Mouse (Mus musculus): ENCODE results near the gene Olfr1454. TPM values are rescaled to one million over a fixed set of nuclear protein-coding genes. Genes with fewer than 3 reads are reported as not detected.

The Olfr1454 gene
- not detected for polyA plus RNA-seq (2017; shearing (Covaris generic))

DNA sequence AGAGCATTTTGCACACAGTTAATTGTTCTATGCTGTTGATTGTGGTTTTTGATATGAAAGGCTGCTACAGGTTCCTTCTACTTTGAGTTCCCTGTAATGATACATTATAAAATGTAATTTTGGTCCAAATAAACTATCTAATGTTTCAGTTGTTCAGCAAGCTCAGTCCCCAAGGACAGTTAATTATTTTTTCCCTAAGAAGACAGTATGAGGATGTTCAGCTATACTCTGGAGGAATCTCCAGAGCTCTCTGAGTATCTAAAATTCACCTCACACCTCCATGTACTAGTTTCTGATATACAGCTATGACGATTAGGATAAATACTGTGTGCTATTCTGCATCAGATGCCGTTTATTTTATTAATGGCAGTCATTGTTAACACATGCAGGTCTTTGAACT lies at the start of gene Olfr1454:
TSS of gene Olfr1454 (plus strand) at position 301 of the 400 bp plus-strand sequence.

GRCm38 (mm10) chr19:13028227-13028626 lies 32.2 kb upstream of the Olfr1454 start, which contains the start of gene Olfr1453:
TSS of gene Olfr1453 (minus strand) at chr19:13028327.

GRCm38 (mm10) chr19:13097791-13098190 lies 37.4 kb downstream of the Olfr1454 start, which contains the start of gene Olfr1457:
TSS of gene Olfr1457 (minus strand) at chr19:13097891.

GRCm38 (mm10) chr19:13106675-13107074 lies 46.3 kb downstream of the Olfr1454 start, which contains the start of gene Olfr1458:
TSS of gene Olfr1458 (minus strand) at chr19:13106775.

Other genes with a start within 250 kb of the Olfr1454 start
- gene Gm5244, start 213.9 kb upstream of the Olfr1454 start, polyA plus RNA-seq (2017; shearing (Covaris generic)): not detected
- not detected for gene Olfr1444, start 203.3 kb upstream of the Olfr1454 start, polyA plus RNA-seq (2017; shearing (Covaris generic))
- not detected for gene Olfr1445, start 176.8 kb upstream of the Olfr1454 start, polyA plus RNA-seq (2017; shearing (Covaris generic))
- gene Olfr1446, start 167.1 kb upstream of the Olfr1454 start, polyA plus RNA-seq (2017; shearing (Covaris generic)): 0.37 TPM
- not detected for gene Olfr1447, start 156.9 kb upstream of the Olfr1454 start, polyA plus RNA-seq (2017; shearing (Covaris generic))
- 0.10 TPM for gene Olfr1448, start 136.2 kb upstream of the Olfr1454 start, polyA plus RNA-seq (2017; shearing (Covaris generic))
- gene Olfr1449, start 129.8 kb upstream of the Olfr1454 start, polyA plus RNA-seq (2017; shearing (Covaris generic)): not detected
- gene Olfr1450, start 110.4 kb upstream of the Olfr1454 start, polyA plus RNA-seq (2017; shearing (Covaris generic)): not detected
- gene Olfr1451, start 65.6 kb upstream of the Olfr1454 start, polyA plus RNA-seq (2017; shearing (Covaris generic)): 0.37 TPM
- not detected for gene Olfr1453, start 32.3 kb upstream of the Olfr1454 start, polyA plus RNA-seq (2017; shearing (Covaris generic))
- gene Olfr1457, start 37.3 kb downstream of the Olfr1454 start, polyA plus RNA-seq (2017; shearing (Covaris generic)): 0.83 TPM
- not detected for gene Olfr1458, start 46.2 kb downstream of the Olfr1454 start, polyA plus RNA-seq (2017; shearing (Covaris generic))
- 0.17 TPM for gene Olfr1459, start 88.9 kb downstream of the Olfr1454 start, polyA plus RNA-seq (2017; shearing (Covaris generic))
- not detected for gene Olfr1461, start 102.4 kb downstream of the Olfr1454 start, polyA plus RNA-seq (2017; shearing (Covaris generic))
- gene Olfr1462, start 125.1 kb downstream of the Olfr1454 start, polyA plus RNA-seq (2017; shearing (Covaris generic)): not detected
- gene Olfr1463, start 170.7 kb downstream of the Olfr1454 start, polyA plus RNA-seq (2017; shearing (Covaris generic)): not detected